Mouse (Mus musculus): ENCODE measurements around the gene Gm49369. TPM values are rescaled to one million over a fixed set of nuclear protein-coding genes. Genes with fewer than 3 reads are reported as not detected.

The Gm49369 gene
- total and polyA plus RNA-seq, 3 experiments, result 5.2 to 8.4 TPM; not detected in 1

DNA sequence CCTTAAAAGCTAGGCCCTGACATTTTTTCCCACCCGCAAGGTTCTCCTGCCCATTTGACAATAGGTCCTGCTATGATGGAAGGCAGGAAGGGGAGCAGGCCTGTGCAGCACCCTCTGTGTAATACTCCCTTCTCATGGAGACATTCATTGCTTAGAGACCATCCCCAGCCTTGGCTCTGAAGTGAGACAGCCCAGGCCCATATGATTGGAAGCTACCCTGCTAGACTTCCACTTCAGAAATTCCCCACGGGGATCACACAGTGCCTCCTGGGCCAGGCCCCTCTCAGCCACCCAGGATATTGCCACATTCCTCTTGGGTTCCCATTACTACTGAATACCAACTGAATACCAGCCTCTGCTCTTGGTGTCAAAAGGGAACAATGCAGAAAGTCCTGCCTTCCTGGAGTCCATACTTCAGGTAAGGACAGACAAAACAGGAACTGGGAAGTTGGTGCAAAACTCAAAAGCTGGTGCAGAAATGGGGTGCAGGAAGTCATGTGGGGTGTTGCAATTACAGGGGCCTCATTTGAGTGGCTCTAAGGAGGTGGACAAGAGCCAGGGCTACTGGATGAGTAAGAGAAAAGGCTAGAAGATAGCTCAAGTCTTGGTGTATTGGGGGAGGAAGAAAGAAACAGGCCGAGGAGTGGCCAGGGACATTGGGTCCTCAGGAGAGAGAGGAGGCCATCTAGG lies 7.6 kb upstream of the Gm49369 start:
- Histone ChIP-seq H3K4me2 (ENCODE audit: insufficient read depth, low read depth, poor library complexity, severe bottlenecking) (no peak overlapping the region), H3K9me3 (replicated peaks; ENCODE audit: low read length) (no peaks in the 10 kb centered on the region), H3K4me3 (replicated peaks in 1 of 3; ENCODE audit: low read depth in 2 of 3, low read length in 2 of 3, poor library complexity in 1 of 3) (no peak overlapping the region), H3K27me3 (replicated peaks) (no peaks in the 10 kb centered on the region), H3K36me3 (replicated peaks in 1 of 2; ENCODE audit: control insufficient read depth in 1 of 2, insufficient read depth in 1 of 2, low read length in 1 of 2) (peaks cover 4 to 9% of the 10 kb centered on the region in 2 experiments), H3K79me2 (replicated peaks; ENCODE audit: control insufficient read depth, extremely low read depth, insufficient read depth, poor library complexity, severe bottlenecking) (peaks cover 9% of the 10 kb centered on the region), H3K9ac (ENCODE audit: insufficient read depth, low read depth) (no peak overlapping the region), H3K27ac (ENCODE audit: insufficient read depth, low read depth) (no peak overlapping the region), H3K4me1 (ENCODE audit: control insufficient read depth in 1 of 2, insufficient read depth in 2 of 2) (peaks cover 32 to 67% of the 10 kb centered on the region in 2 experiments)
- TF ChIP-seq RCOR1 (conservative IDR thresholded peaks at IDR 0.05; ENCODE audit: low read depth, low read length) (no peak), ZNF384 (IDR thresholded peaks at IDR 0.05; ENCODE audit: low read depth, low read length) (no peak), ZMIZ1 (IDR thresholded peaks at IDR 0.05; ENCODE audit: low read depth, low read length) (no peak), ZC3H11A (IDR thresholded peaks at IDR 0.05; ENCODE audit: low read depth, low read length) (no peak), POLR2AphosphoS2 (IDR thresholded peaks at IDR 0.05; ENCODE audit: low read depth, low read length) (no peak), KAT2A (IDR thresholded peaks at IDR 0.05; ENCODE audit: insufficient replicate concordance, low read length) (no peak)
- dilution Hi-C loops (cut with MboI; ENCODE audit: extremely low pct_ligation_motif_present, extremely low pct_unique_long_range_greater_than_20kb, low sequenced_read_pairs), result no loop called here
- in situ Hi-C loops (cut with MboI; ENCODE audit: low pct_ligation_motif_present, low pct_unique_long_range_greater_than_20kb, low sequenced_read_pairs), result loop anchor here (5.0 kb wide), 1 partner anchor 38 kb away; no protein-coding TSS in a partner anchor
- DNase-seq (ENCODE audit: extremely low read depth), result no peak

DNA sequence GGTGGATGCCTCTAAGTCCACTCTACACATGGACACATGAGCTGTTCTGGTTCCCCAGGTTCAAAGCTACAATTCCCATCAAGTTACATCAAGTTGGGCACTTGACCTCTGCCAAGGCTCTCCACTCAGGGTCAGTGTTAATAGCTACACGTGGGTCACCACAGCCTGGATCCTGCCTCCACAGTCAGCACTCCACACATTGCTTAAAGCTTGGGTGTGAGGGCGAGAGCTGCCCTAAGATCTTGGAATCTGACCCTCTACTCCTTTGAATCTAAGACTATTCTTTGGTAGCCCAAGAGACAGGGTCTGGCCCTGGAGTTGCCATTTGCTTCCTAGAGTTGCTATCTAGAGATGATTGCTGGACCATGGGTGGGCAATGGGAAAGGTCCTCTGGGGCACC lies 6.3 kb upstream of the Gm49369 start:
- Histone ChIP-seq H3K4me1 (ENCODE audit: control insufficient read depth in 1 of 2, insufficient read depth in 2 of 2) (peaks cover 26 to 53% of the 10 kb centered on the region in 2 experiments), H3K27ac (ENCODE audit: insufficient read depth, low read depth) (no peak overlapping the region), H3K27me3 (replicated peaks) (no peaks in the 10 kb centered on the region), H3K36me3 (replicated peaks in 1 of 2; ENCODE audit: control insufficient read depth in 1 of 2, insufficient read depth in 1 of 2, low read length in 1 of 2) (peaks cover 13 to 23% of the 10 kb centered on the region in 2 experiments), H3K9ac (ENCODE audit: insufficient read depth, low read depth) (no peak overlapping the region), H3K79me2 (replicated peaks; ENCODE audit: control insufficient read depth, extremely low read depth, insufficient read depth, poor library complexity, severe bottlenecking) (peaks cover 9% of the 10 kb centered on the region), H3K4me3 (replicated peaks in 1 of 3; ENCODE audit: low read depth in 2 of 3, low read length in 2 of 3, poor library complexity in 1 of 3) (no peak overlapping the region), H3K9me3 (replicated peaks; ENCODE audit: low read length) (no peaks in the 10 kb centered on the region), H3K4me2 (ENCODE audit: insufficient read depth, low read depth, poor library complexity, severe bottlenecking) (no peak overlapping the region)
- dilution Hi-C loops (cut with MboI; ENCODE audit: extremely low pct_ligation_motif_present, extremely low pct_unique_long_range_greater_than_20kb, low sequenced_read_pairs) (no loop called here), in situ Hi-C loops (cut with MboI; ENCODE audit: low pct_ligation_motif_present, low pct_unique_long_range_greater_than_20kb, low sequenced_read_pairs) (loop anchor here (5.0 kb wide), 1 partner anchor 36 kb away; no protein-coding TSS in a partner anchor)
- TF ChIP-seq MAZ (IDR thresholded peaks at IDR 0.05; ENCODE audit: low read depth, low read length) (no peak), UBTF (IDR thresholded peaks at IDR 0.05; ENCODE audit: low read depth, low read length) (no peak), POLR2A (IDR thresholded peaks at IDR 0.05; ENCODE audit: low read depth, low read length) (no peak), ETS1 (conservative IDR thresholded peaks at IDR 0.05; ENCODE audit: low read depth, low read length) (no peak), GABPA (IDR thresholded peaks at IDR 0.05; ENCODE audit: insufficient replicate concordance, low read depth, low read length) (no peak), MEF2A (IDR thresholded peaks at IDR 0.05; ENCODE audit: borderline replicate concordance, low read depth, low read length) (no peak), EP300 (IDR thresholded peaks at IDR 0.05; ENCODE audit: low read length) (no peak), ZNF384 (IDR thresholded peaks at IDR 0.05; ENCODE audit: low read depth, low read length) (no peak), TCF12 (IDR thresholded peaks at IDR 0.05; ENCODE audit: low read depth, low read length) (no peak), TBP (conservative IDR thresholded peaks at IDR 0.05; ENCODE audit: low read depth, low read length) (no peak), MAX (IDR thresholded peaks at IDR 0.05; ENCODE audit: low read length) (no peak), USF2 (conservative IDR thresholded peaks at IDR 0.05; ENCODE audit: low read depth, low read length) (no peak), MXI1 (IDR thresholded peaks at IDR 0.05; ENCODE audit: low read depth, low read length) (no peak), SMC3 (IDR thresholded peaks at IDR 0.05; ENCODE audit: low read depth, low read length) (no peak), MAFK (IDR thresholded peaks at IDR 0.05; ENCODE audit: insufficient replicate concordance, low read length) (no peak), POLR2AphosphoS2 (IDR thresholded peaks at IDR 0.05; ENCODE audit: low read depth, low read length) (no peak), PAX5 (IDR thresholded peaks at IDR 0.05; ENCODE audit: low read length) (no peak), RCOR1 (conservative IDR thresholded peaks at IDR 0.05; ENCODE audit: low read depth, low read length) (no peak)
- no peak for DNase-seq (ENCODE audit: extremely low read depth)

Data from CH12.LX (cell line).